Mouse (Mus musculus): ENCODE data around the gene 9330182L06Rik. TPM values are rescaled to one million over a fixed set of nuclear protein-coding genes. Genes with fewer than 3 reads are reported as not detected.

9330182L06Rik gene
- polyA plus RNA-seq, 1 experiment from 2014 or later: 24.5 TPM

MicroRNAs encoded within 50 kb of the gene (microRNA counts, 519-probe panel; counts per million panel counts)
- 1,660 counts per million, percentile 32 among the panel's probes with 10 or more counts for microRNA mmu-miR-879

Small RNAs within 50 kb of the gene (microRNA-seq; reads per million reads assigned to microRNA genes)
- gene Mir879: 23.3 reads per million, percentile 38 among the genes with 10 or more reads in this experiment

Other genes with a start within 250 kb of the 9330182L06Rik start
- 9.4 and 9.7 TPM in 2 replicates for gene Tmem243, start 165.4 kb upstream of the 9330182L06Rik start, polyA plus RNA-seq (2015; fragmentation: Nextera tagmentation; extraction: Ambion mirVana)
- 57.9 and 66.3 TPM in 2 replicates for gene Dmtf1, start 104.3 kb upstream of the 9330182L06Rik start, polyA plus RNA-seq (2015; fragmentation: Nextera tagmentation; extraction: Ambion mirVana)

All from midbrain, embryonic 16.5 days (tissue).